Mouse (Mus musculus) intestine, embryonic 15.5 days (tissue): Measurements from ENCODE around the gene Ica1. TPM values are rescaled to one million over a fixed set of nuclear protein-coding genes. Genes with fewer than 3 reads are reported as not detected.

Experiments
- ATAC-seq: fragments of 200-750 bp; cut with Nextera tagmentation; 2 replicates; pipeline ENCODE4 v1.8.0; 2017; ENCODE audit warnings: moderate TSS enrichment, moderate library complexity
- H3K27ac ChIP-seq: fragments of 300-500 bp; sonication (generic); 2 replicates; pipeline ENCODE4 v1.5.1; 2015; ENCODE audit warnings: mild to moderate bottlenecking, inconsistent platforms
- H3K27me3 ChIP-seq: fragments of 300-500 bp; sonication (generic); replicated peaks from 2 replicates; pipeline ENCODE4 v1.6.1; 2015; ENCODE audit warnings: inconsistent platforms
- H3K36me3 ChIP-seq: fragments of 300-500 bp; sonication (generic); 2 replicates; pipeline ENCODE4 v1.6.1; 2015; ENCODE audit warnings: inconsistent platforms
- H3K4me1 ChIP-seq: fragments of 300-500 bp; sonication (generic); replicated peaks from 2 replicates; pipeline ENCODE4 v1.6.1; 2015; ENCODE audit warnings: inconsistent platforms
- H3K4me2 ChIP-seq: fragments of 300-500 bp; sonication (generic); replicated peaks from 2 replicates; pipeline ENCODE4 v1.6.1; 2015; ENCODE audit warnings: mild to moderate bottlenecking, inconsistent platforms
- H3K4me3 ChIP-seq: fragments of 300-500 bp; sonication (generic); replicated peaks from 2 replicates; pipeline ENCODE4 v1.5.1; 2015; ENCODE audit warnings: inconsistent platforms
- H3K9ac ChIP-seq: fragments of 300-500 bp; sonication (generic); 2 replicates; pipeline ENCODE4 v1.6.1; 2015; ENCODE audit warnings: inconsistent platforms
- H3K9me3 ChIP-seq: fragments of 300-500 bp; sonication (generic); 2 replicates; pipeline ENCODE4 v1.6.1; 2016; ENCODE audit warnings: inconsistent platforms
- WGBS: fragments of 180-500 bp; shearing (Covaris S2); methylation state at CpG from one replicate; pipeline ENCODE4 v1.1.7; 2015; 5-methylcytosine and 5-hydroxymethylcytosine counted together
- polyA plus RNA-seq: library from polyadenylated mRNA; unstranded; fragments of >200 nt; fragmentation: Nextera tagmentation; extraction: Ambion mirVana; gene quantifications from 2 replicates; pipeline ENCODE4 v1.2.1, GENCODE M21; 2015

Ica1 gene
- polyA plus RNA-seq, 1 experiment from 2014 or later, result 19.5 TPM

DNA sequence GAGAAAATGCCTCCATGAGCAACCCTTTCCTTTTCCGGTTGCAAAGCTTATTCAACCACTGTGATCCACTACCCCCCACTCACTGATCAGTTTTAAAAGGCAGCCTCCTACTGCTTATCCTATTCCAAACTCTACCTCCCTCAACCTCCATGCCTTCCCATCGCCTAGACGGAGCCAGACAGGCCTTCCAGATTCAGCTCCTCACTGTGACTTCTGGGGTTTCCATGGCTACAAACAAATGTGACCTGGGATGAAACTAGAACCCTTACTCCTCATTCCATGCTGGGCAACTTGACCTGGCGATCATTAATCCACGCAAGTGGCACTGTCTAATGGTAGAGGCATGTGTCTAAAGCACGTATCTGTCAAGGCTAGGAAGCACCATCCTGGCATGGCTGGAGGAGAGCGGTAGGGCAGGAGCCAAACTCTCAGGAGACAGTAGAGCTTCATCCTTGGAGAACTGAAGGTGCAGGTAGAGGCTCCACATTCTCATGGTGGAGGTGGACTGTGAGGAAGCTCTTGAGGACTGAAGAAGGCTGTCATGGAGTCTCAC is 149.5 kb downstream of the Ica1 start:
- Histone ChIP-seq H3K9me3 (no peaks in the 10 kb centered on the region), H3K4me3 (no peak overlapping the region), H3K9ac (no peak overlapping the region), H3K4me1 (no peaks in the 10 kb centered on the region), H3K27me3 (no peaks in the 10 kb centered on the region), H3K4me2 (no peak overlapping the region), H3K36me3 (no peaks in the 10 kb centered on the region), H3K27ac (no peak overlapping the region)
- 87% methylated on average over 7 of the region's 7 CpGs for WGBS
- ATAC-seq, result no peak

DNA sequence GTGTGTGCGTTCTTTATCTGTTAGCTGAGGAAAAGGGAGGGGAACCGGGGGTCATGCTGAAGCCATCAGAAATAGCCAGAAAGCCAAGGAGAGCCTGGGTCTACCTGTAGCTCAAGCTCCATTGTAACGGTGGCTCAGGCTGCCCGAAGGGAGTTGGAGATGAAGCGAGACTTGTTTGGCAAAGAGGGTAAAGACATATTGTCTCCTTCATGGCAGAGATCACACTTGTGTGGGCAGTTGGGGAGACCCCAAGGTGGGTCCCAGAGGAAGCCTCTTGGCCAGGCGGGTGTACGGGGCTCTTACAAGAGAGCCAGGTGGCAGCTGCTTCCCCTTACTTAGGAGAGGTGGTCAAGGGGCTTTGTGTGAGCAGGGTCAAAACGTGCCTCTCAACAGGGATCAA is 150.1 kb downstream of the Ica1 start:
- no peak overlapping the region for H3K4me2 ChIP-seq
- ATAC-seq, result no peak
- 92% methylated on average over 8 of the region's 8 CpGs for WGBS

DNA sequence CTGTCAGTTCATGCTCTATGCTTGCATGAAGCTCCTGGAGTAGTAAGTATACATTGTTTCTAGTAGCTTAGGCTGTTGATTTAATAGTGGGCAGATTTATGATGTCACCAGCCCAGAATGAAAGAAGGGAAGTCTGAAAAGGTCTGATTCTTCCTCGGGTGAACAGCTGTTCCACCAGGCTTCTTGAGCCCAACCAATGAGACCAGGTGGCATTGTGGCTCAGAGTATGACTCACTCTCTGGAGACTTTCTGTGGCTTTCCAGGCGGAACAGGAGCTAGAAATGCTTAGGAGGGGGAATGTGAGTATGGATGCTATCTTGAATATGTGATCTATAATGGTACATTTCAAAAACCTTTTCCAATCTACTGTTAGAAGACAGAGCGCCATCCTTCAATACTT is 155.2 kb downstream of the Ica1 start:
- no peaks in the 10 kb centered on the region for H3K27me3 ChIP-seq
- no peak overlapping the region for H3K4me2 ChIP-seq
- no peak overlapping the region for H3K27ac ChIP-seq
- no peak overlapping the region for H3K4me3 ChIP-seq
- WGBS, result 68% methylated on average over 3 of the region's 3 CpGs
- no peaks in the 10 kb centered on the region for H3K9me3 ChIP-seq
- H3K9ac ChIP-seq, result no peak overlapping the region
- H3K36me3 ChIP-seq, result no peaks in the 10 kb centered on the region
- no peaks in the 10 kb centered on the region for H3K4me1 ChIP-seq
- ATAC-seq, result no peak

More for the DNA sequence above, 150.1 kb downstream of the Ica1 start:
- no peak overlapping the region for H3K9ac ChIP-seq
- H3K4me1 ChIP-seq, result no peaks in the 10 kb centered on the region
- H3K9me3 ChIP-seq, result no peaks in the 10 kb centered on the region
- no peak overlapping the region for H3K27ac ChIP-seq
- H3K36me3 ChIP-seq, result no peaks in the 10 kb centered on the region
- H3K4me3 ChIP-seq, result no peak overlapping the region
- no peaks in the 10 kb centered on the region for H3K27me3 ChIP-seq

DNA sequence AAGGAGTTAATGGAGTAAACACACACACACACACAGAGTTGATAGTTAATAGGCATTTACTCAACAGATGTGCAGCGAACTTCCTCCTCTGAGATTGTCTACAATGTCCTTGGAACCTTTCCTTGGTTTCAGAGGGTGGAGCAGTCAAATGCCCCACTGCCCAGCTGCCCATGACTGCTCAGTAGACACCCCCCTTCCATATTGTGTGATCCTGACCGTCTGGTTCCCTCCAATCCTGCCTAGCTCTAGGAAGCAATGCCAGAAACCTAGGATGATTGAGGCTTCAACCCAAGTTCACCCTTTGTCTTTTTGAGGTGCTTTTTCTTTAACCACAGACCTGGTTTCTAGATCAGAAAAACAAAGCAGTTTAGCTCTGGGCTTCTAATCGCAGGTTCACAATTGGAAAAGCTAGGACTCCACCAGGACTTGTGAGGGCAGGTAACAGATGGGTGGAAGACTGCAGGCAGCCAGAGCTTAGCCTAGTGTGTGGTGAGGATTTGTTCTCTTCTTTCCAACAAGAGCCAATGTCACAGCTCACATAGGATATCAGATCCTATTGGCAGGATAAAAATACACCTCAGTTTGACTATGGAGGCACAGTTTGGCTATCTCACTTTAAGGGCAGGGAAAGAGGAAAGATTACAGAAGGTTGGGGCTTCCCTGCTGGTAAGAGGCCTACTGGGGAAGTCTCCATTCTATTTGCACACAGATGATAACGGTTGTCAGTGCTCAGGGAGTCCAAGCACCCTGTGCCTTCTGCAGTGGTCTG is 158.5 kb downstream of the Ica1 start:
- Histone ChIP-seq H3K9me3 (no peaks in the 10 kb centered on the region), H3K36me3 (no peaks in the 10 kb centered on the region), H3K27ac (no peak overlapping the region), H3K4me1 (no peaks in the 10 kb centered on the region), H3K27me3 (no peaks in the 10 kb centered on the region), H3K9ac (no peak overlapping the region), H3K4me2 (no peak overlapping the region), H3K4me3 (no peak overlapping the region)
- ATAC-seq, result no peak
- 75% methylated on average over 4 of the region's 4 CpGs for WGBS

DNA sequence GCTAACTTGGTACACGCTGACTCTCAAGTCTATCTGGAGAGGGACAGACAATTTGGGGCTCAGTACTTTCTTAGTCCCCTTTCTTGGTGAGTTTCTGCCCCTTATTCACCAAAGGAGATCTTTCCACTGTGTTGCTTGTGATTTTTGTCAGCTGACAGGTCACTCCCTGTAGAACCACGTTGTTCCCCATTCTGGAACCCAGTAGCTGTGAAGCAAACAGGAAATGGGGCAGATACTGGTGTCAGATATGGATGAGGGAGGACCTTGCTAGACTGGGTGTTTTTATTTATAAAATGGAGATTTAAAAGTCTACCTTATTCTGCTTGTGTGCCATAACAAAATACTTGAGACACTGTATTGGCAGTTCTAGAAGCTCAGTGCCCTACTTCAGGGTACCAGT is 160.9 kb downstream of the Ica1 start:
- Histone ChIP-seq H3K9me3 (no peaks in the 10 kb centered on the region), H3K9ac (no peak overlapping the region), H3K36me3 (no peaks in the 10 kb centered on the region), H3K27ac (no peak overlapping the region), H3K4me3 (no peak overlapping the region), H3K4me1 (no peaks in the 10 kb centered on the region), H3K4me2 (no peak overlapping the region), H3K27me3 (no peaks in the 10 kb centered on the region)
- no peak for ATAC-seq
- 70% methylated on average over 2 of the region's 2 CpGs for WGBS

DNA sequence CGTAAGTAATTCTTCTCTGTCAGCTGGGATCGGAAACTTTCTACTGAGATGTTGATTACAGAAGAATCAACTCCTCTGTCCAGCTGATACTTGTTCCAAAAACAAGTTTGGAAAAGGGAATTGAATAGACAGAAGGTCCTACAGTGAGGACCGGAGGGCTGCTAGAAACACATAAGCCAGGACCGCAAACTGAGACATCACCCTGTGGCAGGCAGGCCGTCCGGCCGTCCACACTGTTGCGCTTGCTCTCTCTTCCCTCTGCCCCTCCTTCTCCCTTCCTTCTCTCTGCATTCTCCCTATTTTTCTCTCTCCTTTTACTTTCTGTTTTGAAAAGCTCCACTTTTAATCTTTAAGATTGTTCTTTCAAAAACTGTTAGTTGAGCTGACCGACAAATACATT is 186.6 kb downstream of the Ica1 start:
- no peak for ATAC-seq
- WGBS, result 91% methylated on average over 9 of the region's 9 CpGs
- no peak overlapping the region for H3K4me3 ChIP-seq

DNA sequence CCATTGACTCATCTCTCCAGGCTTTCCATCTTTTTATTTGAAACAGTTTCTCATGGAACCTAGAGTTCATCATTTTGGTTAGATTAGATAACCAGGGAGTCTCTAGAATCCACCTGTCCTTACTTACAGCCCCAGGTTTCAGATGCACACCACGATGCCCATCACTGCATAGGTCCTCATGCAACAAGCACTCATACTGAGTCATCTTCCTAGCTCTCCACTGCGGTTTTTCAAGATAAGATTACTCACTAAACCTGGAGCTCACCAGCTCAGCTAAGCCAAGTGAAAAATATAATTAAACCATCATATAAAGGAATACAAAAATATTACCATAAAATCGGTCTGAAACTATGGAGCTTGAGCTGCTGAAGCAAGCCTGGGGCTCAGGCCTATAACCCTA is 194.4 kb downstream of the Ica1 start:
- Histone ChIP-seq H3K9me3 (no peaks in the 10 kb centered on the region), H3K27ac (no peak overlapping the region), H3K9ac (no peak overlapping the region), H3K27me3 (no peaks in the 10 kb centered on the region), H3K4me3 (no peak overlapping the region), H3K4me1 (no peaks in the 10 kb centered on the region), H3K4me2 (no peak overlapping the region), H3K36me3 (no peaks in the 10 kb centered on the region)
- no peak for ATAC-seq
- 88% methylated on average over 3 of the region's 3 CpGs for WGBS

More for the DNA sequence above, 186.6 kb downstream of the Ica1 start:
- Histone ChIP-seq H3K9ac (no peak overlapping the region), H3K27me3 (no peaks in the 10 kb centered on the region), H3K36me3 (no peaks in the 10 kb centered on the region), H3K9me3 (no peaks in the 10 kb centered on the region), H3K4me1 (no peaks in the 10 kb centered on the region), H3K4me2 (no peak overlapping the region), H3K27ac (no peak overlapping the region)

DNA sequence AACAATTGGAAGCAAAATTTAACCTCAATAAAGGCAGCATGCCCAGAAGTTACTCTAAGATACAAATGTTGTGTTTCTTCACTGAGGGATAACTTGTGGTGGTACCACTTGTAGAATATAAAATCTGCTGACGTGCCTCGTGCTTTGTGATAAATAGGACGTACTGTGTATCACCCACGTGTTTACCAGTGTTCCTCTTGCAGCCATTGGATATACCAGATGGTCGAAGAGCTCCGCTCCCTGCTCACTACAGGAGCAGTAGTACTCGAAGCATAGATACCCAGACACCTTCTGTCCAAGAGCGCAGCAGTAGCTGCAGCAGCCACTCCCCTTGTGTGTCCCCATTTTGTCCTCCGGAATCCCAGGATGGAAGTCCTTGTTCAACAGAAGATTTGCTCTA is 195.9 kb downstream of the Ica1 start:
- Histone ChIP-seq H3K4me3 (no peak overlapping the region), H3K36me3 (no peaks in the 10 kb centered on the region), H3K27ac (no peak overlapping the region), H3K4me2 (no peak overlapping the region), H3K27me3 (no peaks in the 10 kb centered on the region), H3K4me1 (no peaks in the 10 kb centered on the region), H3K9ac (no peak overlapping the region), H3K9me3 (no peaks in the 10 kb centered on the region)
- 90% methylated on average over 9 of the region's 9 CpGs for WGBS
- ATAC-seq, result no peak

Other genes with a start within 250 kb of the Ica1 start
- gene Nxph1, start 169.9 kb upstream of the Ica1 start, polyA plus RNA-seq, result 0.32 and 0.33 TPM in 2 replicates